Mouse (Mus musculus) erythroblast, embryonic 14.5 days (primary cell): ENCODE results near the gene Zc3hc1. TPM values are rescaled to one million over a fixed set of nuclear protein-coding genes. Genes with fewer than 3 reads are reported as not detected.

ENCODE experiments used
- H3K27me3 ChIP-seq: 2 replicates; pipeline ENCODE4 v1.6.1; 2012; ENCODE audit warnings: inconsistent platforms; ENCODE audit not compliant: control insufficient read depth
- H3K36me3 ChIP-seq: 2 replicates; pipeline ENCODE4 v1.6.1; 2012; ENCODE audit warnings: mild to moderate bottlenecking, inconsistent platforms; ENCODE audit not compliant: control insufficient read depth
- H3K4me1 ChIP-seq: 2 replicates; pipeline ENCODE4 v1.6.1; 2012; ENCODE audit warnings: inconsistent platforms; ENCODE audit not compliant: control insufficient read depth
- H3K4me3 ChIP-seq: replicated peaks from 2 replicates; pipeline ENCODE3; 2012; ENCODE audit warnings: moderate library complexity, mild to moderate bottlenecking, inconsistent platforms
- H3K9me3 ChIP-seq: 2 replicates; pipeline ENCODE4 v1.6.1; 2012; ENCODE audit warnings: low read length, inconsistent platforms, mixed read lengths; ENCODE audit not compliant: control insufficient read depth
- GATA1 ChIP-seq: IDR thresholded peaks from 2 replicates; pipeline ENCODE4 v1.6.1; 2012; ENCODE audit warnings: low read length, inconsistent platforms, mixed read lengths
- TAL1 ChIP-seq: IDR thresholded peaks from 3 replicates; pipeline ENCODE4 v1.6.1; 2012; ENCODE audit warnings: low read length, inconsistent platforms, mixed read lengths
- polyA plus RNA-seq: library from polyadenylated mRNA; stranded (reverse); fragments of >175 nt; gene quantifications from 2 replicates; pipeline ENCODE4 v1.2.3, GENCODE M21; 2012

Zc3hc1 gene
- 1.1 and 1.9 TPM in 2 replicates for polyA plus RNA-seq

- H3K36me3 ChIP-seq, result peaks cover 14% of the 10 kb centered on the region
- TF ChIP-seq TAL1 (no peak), GATA1 (no peak)
- H3K4me1 ChIP-seq, result peaks cover 19% of the 10 kb centered on the region
- H3K4me3 ChIP-seq, result peak within 1 kb of the TSS; percentile 97
- peaks cover 3% of the 10 kb centered on the region for H3K27me3 ChIP-seq
- H3K9me3 ChIP-seq, result no peaks in the 10 kb centered on the region
These were observed at the start of gene Zc3hc1 for GRCm38 (mm10) chr6:30390714-30391697. TSS of gene Zc3hc1 (minus strand) at chr6:30391028.

- Histone ChIP-seq H3K9me3 (no peaks in the 10 kb centered on the region), H3K4me3 (no peak overlapping the region), H3K36me3 (peaks cover 42% of the 10 kb centered on the region), H3K4me1 (no peaks in the 10 kb centered on the region; the same call in 1 of the 2 replicates), H3K27me3 (no peaks in the 10 kb centered on the region)
- TF ChIP-seq TAL1, result no peak
- TF ChIP-seq GATA1, result no peak
These were observed 48.7 kb upstream of the Zc3hc1 start for GRCm38 (mm10) chr6:30439576-30439975.

- no peaks in the 10 kb centered on the region for H3K9me3 ChIP-seq
- no peaks in the 10 kb centered on the region for H3K27me3 ChIP-seq
- H3K36me3 ChIP-seq, result peaks cover 19% of the 10 kb centered on the region
- no peaks in the 10 kb centered on the region; the same call in 1 of the 2 replicates for H3K4me1 ChIP-seq
- no peak overlapping the region for H3K4me3 ChIP-seq
- TF ChIP-seq TAL1 (no peak), GATA1 (no peak)
These were observed 46.2 kb upstream of the Zc3hc1 start for GRCm38 (mm10) chr6:30437054-30437453.

- H3K9me3 ChIP-seq, result no peaks in the 10 kb centered on the region
- peaks cover 14% of the 10 kb centered on the region for H3K36me3 ChIP-seq
- no peaks in the 10 kb centered on the region for H3K27me3 ChIP-seq
- H3K4me3 ChIP-seq, result no peak overlapping the region
- H3K4me1 ChIP-seq, result no peaks in the 10 kb centered on the region; the same call in 1 of the 2 replicates
- TF ChIP-seq TAL1, result no peak
- no peak for TF ChIP-seq GATA1
These were observed 45.6 kb upstream of the Zc3hc1 start for GRCm38 (mm10) chr6:30436476-30436875.

GRCm38 (mm10) chr6:30432461-30433192, 41.8 kb upstream of the Zc3hc1 start:
- Histone ChIP-seq H3K9me3 (no peaks in the 10 kb centered on the region), H3K27me3 (no peaks in the 10 kb centered on the region), H3K36me3 (peaks cover 6% of the 10 kb centered on the region), H3K4me3 (no peak overlapping the region), H3K4me1 (peaks cover 13% of the 10 kb centered on the region)
- TF ChIP-seq GATA1 (no peak), TAL1 (no peak)

- peaks cover 24% of the 10 kb centered on the region for H3K36me3 ChIP-seq
- no peak overlapping the region for H3K4me3 ChIP-seq
- TF ChIP-seq TAL1, result no peak
- TF ChIP-seq GATA1, result no peak
- H3K27me3 ChIP-seq, result no peaks in the 10 kb centered on the region
- no peaks in the 10 kb centered on the region for H3K4me1 ChIP-seq
- H3K9me3 ChIP-seq, result no peaks in the 10 kb centered on the region
These were observed 26.0 kb upstream of the Zc3hc1 start for GRCm38 (mm10) chr6:30416801-30417200.

- Histone ChIP-seq H3K4me1 (no peaks in the 10 kb centered on the region), H3K9me3 (no peaks in the 10 kb centered on the region), H3K4me3 (no peak overlapping the region), H3K27me3 (no peaks in the 10 kb centered on the region), H3K36me3 (peaks cover 20% of the 10 kb centered on the region)
- TF ChIP-seq GATA1 (no peak), TAL1 (no peak)
These were observed 25.3 kb upstream of the Zc3hc1 start for GRCm38 (mm10) chr6:30416126-30416525.

GRCm38 (mm10) chr6:30411311-30411710, 20.5 kb upstream of the Zc3hc1 start:
- H3K4me1 ChIP-seq, result peaks cover 3% of the 10 kb centered on the region; the same call in 1 of the 2 replicates
- H3K9me3 ChIP-seq, result no peaks in the 10 kb centered on the region
- H3K4me3 ChIP-seq, result no peak overlapping the region
- H3K27me3 ChIP-seq, result no peaks in the 10 kb centered on the region
- TF ChIP-seq TAL1, result no peak
- no peak for TF ChIP-seq GATA1
- H3K36me3 ChIP-seq, result peaks cover 7% of the 10 kb centered on the region
